ENCODE assay signal across 1 mouse cellular context in the genomic region with DNA sequence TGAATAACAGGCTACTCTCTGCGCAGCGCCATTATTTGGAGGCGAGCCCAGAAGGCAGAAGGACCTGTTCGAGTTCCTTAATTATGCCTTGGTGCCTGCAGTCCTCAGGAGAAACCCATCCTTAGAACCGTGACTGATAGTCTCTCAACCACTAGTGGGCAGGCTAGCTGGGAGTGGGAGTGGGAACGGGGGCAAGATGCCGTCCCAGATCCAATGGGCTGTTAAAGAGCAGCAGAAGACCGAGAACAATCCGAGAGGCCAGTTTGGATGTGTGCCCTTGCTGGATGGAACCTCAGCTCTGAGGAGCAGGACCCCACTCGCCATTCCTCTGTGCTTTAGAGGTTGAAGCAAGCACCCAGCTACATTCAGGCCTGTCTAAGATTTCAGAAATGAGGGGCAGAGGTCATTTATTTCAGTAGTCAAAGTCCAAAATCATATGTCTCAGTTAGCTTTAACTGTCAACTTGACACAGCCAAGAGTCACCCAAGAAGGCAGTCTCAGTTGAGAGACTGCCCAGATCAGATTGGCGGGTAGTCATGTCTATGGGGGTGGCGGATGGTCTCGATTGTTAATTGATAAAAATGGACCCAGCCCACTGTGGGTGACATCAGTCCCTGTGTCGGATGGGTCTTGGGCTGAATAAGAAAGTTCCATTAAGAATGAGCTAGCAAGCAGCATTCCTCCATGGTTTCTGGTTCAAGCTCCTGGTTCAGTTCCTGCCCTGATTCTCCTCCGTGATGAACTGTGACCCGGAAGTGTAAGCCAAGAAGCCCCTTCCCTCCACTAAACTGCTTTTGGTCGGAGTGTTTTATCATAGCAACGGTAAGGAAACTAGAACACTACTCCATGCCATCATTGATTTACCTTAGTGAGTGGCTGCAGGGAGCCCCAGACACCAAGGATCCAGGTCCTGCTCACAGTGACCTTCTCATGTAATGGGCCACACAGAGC.
A peak's percentile ranks its signal among the peaks of the same experiment; 100 is the strongest.
TF ChIP-seq lines count a peak whose summit lies in the region.

No protein-coding gene starts in this region.

TF ChIP-seq in CH12.LX, 34 proteins besides CTCF, POLR2A, EP300 and RAD21 (continued from another document):
- TF ChIP-seq ZMIZ1 (IDR thresholded peaks at IDR 0.05; ENCODE audit: low read depth, low read length): no peak
- TF ChIP-seq MEF2A (IDR thresholded peaks at IDR 0.05; ENCODE audit: borderline replicate concordance, low read depth, low read length): 0 out of 2 replicates have a peak, but pooled peaks have one; percentile 6
- TF ChIP-seq USF2 (conservative IDR thresholded peaks at IDR 0.05; ENCODE audit: low read depth, low read length): no peak
- no peak; the same call in 1 of the 2 replicates for TF ChIP-seq NELFE (IDR thresholded peaks at IDR 0.05; ENCODE audit: low read depth, low read length)
- no peak for TF ChIP-seq ZNF384 (IDR thresholded peaks at IDR 0.05; ENCODE audit: low read depth, low read length)
- TF ChIP-seq E2F4 (IDR thresholded peaks at IDR 0.05; ENCODE audit: insufficient replicate concordance, low read depth, low read length): no peak
- TF ChIP-seq GABPA (IDR thresholded peaks at IDR 0.05; ENCODE audit: insufficient replicate concordance, low read depth, low read length): no peak
- 0 out of 2 replicates have a peak, but pooled peaks have one; percentile 50 for TF ChIP-seq TCF12 (IDR thresholded peaks at IDR 0.05; ENCODE audit: low read depth, low read length)
- peak; percentile 51 for TF ChIP-seq HCFC1 (IDR thresholded peaks at IDR 0.05; ENCODE audit: low read depth, low read length)
- no peak for TF ChIP-seq MYC (IDR thresholded peaks at IDR 0.05; ENCODE audit: low read depth, low read length)
- TF ChIP-seq BHLHE40 (IDR thresholded peaks at IDR 0.05; ENCODE audit: low read depth, low read length): peak; percentile 31; the same call in 1 of the 2 replicates
- no peak for TF ChIP-seq RCOR1 (conservative IDR thresholded peaks at IDR 0.05; ENCODE audit: low read depth, low read length)
TF ChIP-seq in CH12.LX: peak in this region for 14.
